Mouse (Mus musculus) thymus, postnatal 10 days (tissue): ENCODE measurements around the gene Olfr1012.
"Not testable (repeated sequence)": the region's sequence is repeated elsewhere in the genome, so short reads cannot be mapped to it uniquely, and the experiment has no call there.

Experiments used
- DNase-seq, 2 experiments: peaks; one replicate each; pipeline ENCODE4 v3.0.0; 2021; ENCODE audit warnings: low spot score in 2 of 2

Gene Olfr1012

GRCm38 (mm10) chr2:85762666-85763065, at the start of gene Olfr1012:
Gene Olfr1012, minus strand, starts transcription at chr2:85762766.
- DNase-seq = no peak

GRCm38 (mm10) chr2:85804501-85804900, 41.9 kb upstream of the Olfr1012 start:
- DNase-seq = no peak

- DNase-seq = no peak
Observed at GRCm38 (mm10) chr2:85802444-85802843, 39.9 kb upstream of the Olfr1012 start, which contains the start of gene Olfr1016. Gene Olfr1016, minus strand, starts transcription at chr2:85802544.

DNA sequence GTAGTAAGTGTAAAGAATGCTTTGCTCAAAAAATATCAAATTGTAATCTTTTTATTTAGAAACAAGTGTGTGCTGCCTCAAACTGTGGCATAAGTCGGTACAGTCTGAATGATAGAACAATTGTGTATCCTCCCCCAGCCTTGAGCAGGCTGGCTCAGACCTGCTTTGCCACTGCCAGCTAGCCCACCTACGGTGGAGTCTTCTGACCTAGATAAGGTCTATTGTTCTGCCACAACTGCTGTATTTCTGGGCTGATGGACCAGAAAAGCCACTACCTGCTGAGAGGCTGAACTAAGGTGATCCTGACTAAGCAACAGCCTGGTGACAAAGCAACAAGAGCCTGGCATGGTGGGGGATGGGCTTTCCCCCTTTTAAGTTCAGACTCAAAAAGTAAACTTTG, 29.8 kb upstream of the Olfr1012 start:
- no peak for DNase-seq

DNA sequence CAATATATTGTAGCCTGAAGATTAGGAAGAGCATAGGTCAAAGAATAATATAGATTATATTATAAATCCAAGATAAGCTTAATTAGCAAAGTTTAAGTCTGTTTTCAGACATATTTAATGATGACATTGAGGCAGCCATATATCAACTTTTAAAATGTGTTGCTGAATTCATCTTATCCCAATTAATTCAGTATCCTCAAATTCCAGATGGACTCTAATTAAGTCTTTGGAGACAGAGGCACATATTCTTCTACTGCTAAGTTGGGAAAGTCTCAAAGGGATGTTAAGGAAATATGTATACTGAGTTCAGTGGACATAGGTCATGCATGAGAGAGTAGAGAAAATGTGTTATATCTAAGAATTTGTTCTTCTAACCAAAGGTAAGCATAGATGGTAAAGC, 19.2 kb upstream of the Olfr1012 start, which contains the start of gene Olfr1015:
Gene Olfr1015 (plus strand): TSS at position 301 of the 400 bp plus-strand sequence.
- no peak for DNase-seq

- no peak for DNase-seq
Observed at GRCm38 (mm10) chr2:85772413-85772812, 9.8 kb upstream of the Olfr1012 start, which contains the start of gene Olfr1014. Gene Olfr1014, plus strand, starts transcription at chr2:85772713.

DNA sequence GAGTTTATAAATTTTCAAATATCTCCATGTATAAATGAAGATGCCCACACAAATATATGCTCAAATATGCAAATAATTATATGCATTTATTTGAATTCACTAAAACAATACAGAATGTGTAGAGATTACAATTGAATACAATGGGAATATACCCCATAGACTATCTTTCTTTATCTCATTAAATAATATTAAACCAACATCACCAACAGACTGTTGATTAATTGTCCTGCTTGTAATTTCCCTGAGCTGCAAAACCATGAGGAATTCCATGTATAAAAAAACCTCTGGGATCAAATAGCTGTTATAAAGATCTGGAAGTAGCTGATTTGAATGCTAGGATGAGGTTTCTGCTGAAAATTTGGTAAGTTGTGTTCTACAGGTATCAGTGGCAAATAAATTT, 4.2 kb upstream of the Olfr1012 start, which contains the start of gene Olfr1013:
Gene Olfr1013 (plus strand): TSS at position 301 of the 400 bp plus-strand sequence.
- DNase-seq = no peak

DNA sequence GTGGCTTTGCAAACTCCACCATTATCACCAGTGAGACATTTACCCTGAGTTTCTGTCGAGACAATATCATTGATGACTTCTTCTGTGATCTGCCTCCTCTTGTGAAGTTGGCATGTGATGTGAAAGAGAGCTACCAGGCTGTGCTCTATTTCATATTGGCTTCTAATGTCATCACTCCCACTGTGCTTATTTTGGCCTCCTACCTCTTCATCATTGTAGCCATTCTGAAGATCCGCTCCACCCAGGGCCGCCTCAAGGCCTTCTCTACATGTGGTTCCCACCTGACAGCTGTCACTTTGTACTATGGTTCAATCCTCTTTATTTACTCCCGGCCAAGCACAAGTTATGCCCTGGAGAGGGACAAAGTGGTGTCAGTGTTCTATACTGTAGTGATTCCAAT, 8.7 kb downstream of the Olfr1012 start:
- DNase-seq = no peak

GRCm38 (mm10) chr2:85725793-85726192, 36.8 kb downstream of the Olfr1012 start:
- no peak for DNase-seq

- DNase-seq = no peak
Observed at GRCm38 (mm10) chr2:85715119-85715518, 47.4 kb downstream of the Olfr1012 start, which contains the start of gene Olfr1009. Gene Olfr1009, plus strand, starts transcription at chr2:85715419.

DNA sequence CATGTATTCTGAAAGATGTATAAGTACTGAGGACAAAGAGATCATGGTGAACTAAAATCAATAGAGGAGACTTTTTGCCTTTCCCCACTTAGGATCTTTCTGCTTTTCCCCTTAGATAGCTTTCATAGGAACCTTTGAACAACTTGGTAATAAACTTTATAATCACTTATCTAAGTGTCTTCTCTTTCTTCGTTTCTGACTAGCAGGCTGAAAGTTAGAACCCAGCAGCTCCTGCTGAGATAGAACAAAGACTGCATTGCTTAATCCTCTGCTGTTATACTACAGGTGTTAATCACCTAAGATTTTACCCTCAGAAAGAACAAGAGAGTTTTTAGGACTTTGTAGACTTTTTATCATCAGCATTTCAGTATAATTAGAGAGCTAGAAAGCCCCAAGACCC, 51.4 kb downstream of the Olfr1012 start:
- DNase-seq = no peak

DNA sequence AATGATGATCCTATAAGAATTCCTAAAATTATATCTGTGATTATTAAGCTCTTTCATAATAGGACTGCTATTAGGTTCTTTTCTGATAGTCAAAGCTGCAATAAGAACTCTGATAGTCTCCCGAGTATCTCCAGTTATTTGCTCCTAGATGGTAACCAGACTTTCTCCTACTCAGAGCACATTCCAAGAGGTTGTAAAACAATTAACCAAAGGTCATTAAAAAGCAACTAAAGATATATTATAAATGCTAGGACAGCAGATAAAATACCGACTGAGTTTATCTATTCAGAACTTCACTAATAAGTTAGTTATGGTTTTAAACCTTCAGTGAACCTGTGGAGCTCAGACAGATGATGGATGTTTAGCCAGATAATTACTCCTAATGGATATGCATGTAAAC, 51.9 kb downstream of the Olfr1012 start:
- not testable (repeated sequence) for DNase-seq
